Mouse (Mus musculus): ENCODE measurements around the gene Ankrd36. TPM values are rescaled to one million over a fixed set of nuclear protein-coding genes. Genes with fewer than 3 reads are reported as not detected.

The Ankrd36 gene
- total RNA-seq, 2 experiments from 2014 or later: not detected

DNA sequence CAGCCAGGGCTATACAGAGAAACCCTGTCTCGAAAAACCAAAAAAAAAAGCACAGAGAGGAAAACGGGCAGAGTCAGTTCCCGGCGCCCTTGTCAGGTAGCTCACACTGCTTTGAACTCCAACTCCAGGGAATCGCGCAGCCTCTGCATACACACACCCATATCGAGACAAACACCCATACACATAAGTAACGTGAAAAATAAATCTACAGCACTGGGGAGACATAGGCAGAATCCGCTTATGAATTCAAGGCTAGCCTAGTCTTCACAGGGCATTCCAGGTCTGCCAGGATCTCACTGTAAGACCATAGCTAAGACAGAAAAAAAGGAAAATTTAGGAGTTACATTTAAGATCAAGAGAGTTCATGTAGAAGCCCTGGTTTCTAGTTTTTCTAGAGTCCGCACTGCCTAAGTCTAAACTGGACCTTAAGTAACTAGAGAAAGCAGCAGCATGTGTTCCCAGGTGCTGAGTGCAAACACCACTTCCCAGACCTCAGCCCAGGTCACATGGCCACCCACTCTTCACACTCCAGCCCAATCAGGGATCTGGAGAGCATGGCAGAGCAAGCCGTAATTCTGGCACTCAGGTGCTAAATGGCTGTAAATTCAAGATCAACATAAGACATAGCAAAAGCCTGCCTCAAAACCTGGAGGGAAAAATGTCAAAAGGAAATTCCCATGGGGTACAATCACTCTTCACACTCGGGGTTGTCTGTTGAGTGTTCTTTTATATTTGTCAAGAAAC lies 149.3 kb downstream of the Ankrd36 start:
- no peak for DNase-seq
- intact Hi-C loops (cut with DNase I): loop anchor here (10.0 kb wide), 1 partner anchor 166 kb away; no protein-coding TSS in a partner anchor

- DNase-seq: no peak
- intact Hi-C loops (cut with DNase I): no loop called here
These were observed 160.1 kb downstream of the Ankrd36 start for GRCm38 (mm10) chr11:5729582-5729981.

DNA sequence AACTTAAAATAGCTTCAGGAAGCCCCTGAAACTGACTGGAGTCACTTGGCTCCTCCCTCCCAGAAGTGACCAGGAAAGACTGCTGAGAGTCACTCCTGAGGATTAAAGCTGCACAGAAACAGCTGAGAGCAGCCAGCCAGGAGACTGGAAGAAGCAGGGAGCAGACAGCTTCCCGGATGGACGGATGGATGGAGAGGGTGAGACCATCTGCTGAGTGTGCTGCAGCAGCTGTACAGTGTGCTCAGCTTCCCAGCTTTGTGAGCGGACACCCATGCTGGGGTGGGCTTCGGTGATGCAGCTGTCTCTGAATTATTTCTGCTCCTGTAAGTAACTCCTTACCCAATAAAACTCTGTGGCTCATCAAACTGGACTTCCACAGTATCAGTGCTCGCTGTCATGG lies 162.9 kb downstream of the Ankrd36 start:
- no peak for DNase-seq
- intact Hi-C loops (cut with DNase I): no loop called here

- DNase-seq: no peak
- intact Hi-C loops (cut with DNase I): no loop called here
These were observed 164.8 kb downstream of the Ankrd36 start for GRCm38 (mm10) chr11:5734323-5734722.

DNA sequence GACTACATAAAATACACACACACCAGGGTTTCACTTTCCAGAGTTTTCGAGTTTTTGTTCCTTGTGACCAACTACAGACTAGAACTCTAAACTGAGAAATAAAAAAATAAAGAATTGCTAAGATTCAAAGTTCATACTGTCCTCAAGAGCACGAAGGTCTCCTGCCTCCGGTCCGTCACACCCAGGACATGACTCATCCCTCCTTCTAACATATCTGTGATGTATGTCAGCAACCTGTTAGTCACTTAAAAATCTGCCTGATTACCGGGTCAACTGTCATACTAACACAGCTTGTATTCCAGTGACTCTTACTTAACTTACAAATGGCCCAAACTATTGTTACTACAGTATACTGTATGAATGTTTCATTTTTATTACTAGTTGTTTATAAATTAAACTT lies 167.7 kb downstream of the Ankrd36 start:
- intact Hi-C loops (cut with DNase I): no loop called here
- no peak for DNase-seq

Other genes starting within 250 kb of the Ankrd36 start
- gene Znrf3, start 124.8 kb upstream of the Ankrd36 start, total RNA-seq (2021): 1 to 10 TPM; 4.3 to 6.9 TPM
- gene Xbp1, start 49.0 kb upstream of the Ankrd36 start, total RNA-seq (2021): 10 to 100 TPM; 49.4 to 66.7 TPM
- gene Ccdc117, start 27.5 kb upstream of the Ankrd36 start, total RNA-seq (2021): 10 to 100 TPM; 15.6 to 15.9 TPM
- 10 to 100 TPM; 87.6 to 97.9 TPM for gene Mrps24, start 146.0 kb downstream of the Ankrd36 start, total RNA-seq (2021)
- 10 to 100 TPM; 39.1 to 40.1 TPM for gene Urgcp, start 192.7 kb downstream of the Ankrd36 start, total RNA-seq (2021)
- 10 to 100 TPM; 10.7 to 11.2 TPM for gene Dbnl, start 218.8 kb downstream of the Ankrd36 start, total RNA-seq (2021)
- gene Pgam2, start 234.0 kb downstream of the Ankrd36 start, total RNA-seq (2021): 1,000 to 10,000 TPM; 3,227 to 4,326 TPM